Mouse (Mus musculus) layer of hippocampus, adult 11-12 months (tissue): ENCODE measurements at regions not wholly inside any gene's neighbourhood (a gene's known extent, or its start where the extent isn't known, plus 50 kb on each side); places are given as distances from the start of the nearest gene placed in this dataset.

Experiments used
- DNase-seq: peaks from one replicate; pipeline ENCODE4 v3.0.0; 2022; ENCODE audit warnings: low spot score

DNA sequence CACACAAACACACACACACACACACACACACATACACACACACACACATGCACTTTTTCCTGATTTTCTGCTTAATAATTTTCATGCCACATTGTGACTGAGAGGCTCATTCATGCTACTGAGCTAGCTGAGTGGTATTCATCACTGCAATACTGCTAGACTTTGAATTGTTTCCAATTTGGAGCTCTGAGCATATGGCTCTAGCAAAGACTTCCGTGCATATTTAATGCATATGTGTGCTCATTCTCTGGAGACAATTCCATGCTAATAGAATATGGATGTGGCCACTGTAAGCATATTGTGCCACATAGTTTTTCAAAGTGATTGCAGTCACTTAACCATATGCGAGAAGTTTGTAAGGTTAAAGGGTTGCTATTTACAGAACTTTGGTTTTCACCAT lies 432.4 kb upstream of the Gnpda2 start:
- peak; percentile 5 for DNase-seq

DNA sequence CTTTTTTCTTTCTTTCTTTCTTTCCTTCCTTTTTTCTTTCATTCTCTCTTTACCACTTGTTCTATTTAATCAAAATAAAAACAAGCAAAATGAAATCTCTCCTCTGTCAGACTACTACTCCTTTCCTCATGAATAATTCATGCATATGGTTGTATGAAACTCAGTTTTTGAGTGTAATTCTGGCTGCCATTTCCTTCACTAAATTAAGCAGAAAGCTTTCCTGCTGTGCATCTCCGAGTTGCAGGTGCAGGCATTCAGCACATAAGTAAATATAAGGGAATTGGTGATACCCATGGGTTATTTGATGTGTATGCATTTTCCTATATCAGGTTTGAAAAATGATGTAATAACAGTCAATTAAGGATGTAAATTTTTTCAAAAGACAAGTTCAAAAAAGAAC lies 419.8 kb upstream of the Gnpda2 start:
- no peak for DNase-seq
